Mouse (Mus musculus) heart, postnatal 0 days (tissue): Measurements from ENCODE around the gene Sgk1.

Experiments
- CTCF ChIP-seq: IDR thresholded peaks from 2 replicates; pipeline ENCODE4 v1.5.1; 2016; ENCODE audit warnings: antibody characterized with exemption, control low read depth, low read depth
- EP300 ChIP-seq: IDR thresholded peaks from 2 replicates; pipeline ENCODE4 v1.6.1; 2016; ENCODE audit warnings: antibody characterized with exemption, low read depth

GRCm38 (mm10) chr10:21946751-21947351 is 64.9 kb downstream of the Sgk1 start:
- TF ChIP-seq CTCF, result no peak
- no peak for TF ChIP-seq EP300
